Mouse (Mus musculus) activated CD4-positive, CD25-positive, alpha-beta regulatory T cell, adult 4 months (primary cell): ENCODE measurements around the gene Map3k12. TPM values are rescaled to one million over a fixed set of nuclear protein-coding genes. Genes with fewer than 3 reads are reported as not detected.
A peak's percentile ranks its signal among the peaks of the same experiment; 100 is the strongest.

Source experiments
- ATAC-seq: one replicate; pipeline ENCODE4 v1.8.0; 2017
- polyA plus RNA-seq, 2 experiments: library from polyadenylated mRNA; unstranded; fragments of 100-300 nt; shearing (Covaris generic); gene quantifications; one replicate each; pipeline ENCODE4 v1.2.1; 2017

The Map3k12 gene
- polyA plus RNA-seq, 2 experiments from 2014 or later = 5.5 to 6.2 TPM

GRCm38 (mm10) chr15:102519211-102520141, 2.6 kb upstream of the Map3k12 start:
- ATAC-seq = no peak

GRCm38 (mm10) chr15:102518859-102519201, 2.0 kb upstream of the Map3k12 start:
- ATAC-seq = no peak

DNA sequence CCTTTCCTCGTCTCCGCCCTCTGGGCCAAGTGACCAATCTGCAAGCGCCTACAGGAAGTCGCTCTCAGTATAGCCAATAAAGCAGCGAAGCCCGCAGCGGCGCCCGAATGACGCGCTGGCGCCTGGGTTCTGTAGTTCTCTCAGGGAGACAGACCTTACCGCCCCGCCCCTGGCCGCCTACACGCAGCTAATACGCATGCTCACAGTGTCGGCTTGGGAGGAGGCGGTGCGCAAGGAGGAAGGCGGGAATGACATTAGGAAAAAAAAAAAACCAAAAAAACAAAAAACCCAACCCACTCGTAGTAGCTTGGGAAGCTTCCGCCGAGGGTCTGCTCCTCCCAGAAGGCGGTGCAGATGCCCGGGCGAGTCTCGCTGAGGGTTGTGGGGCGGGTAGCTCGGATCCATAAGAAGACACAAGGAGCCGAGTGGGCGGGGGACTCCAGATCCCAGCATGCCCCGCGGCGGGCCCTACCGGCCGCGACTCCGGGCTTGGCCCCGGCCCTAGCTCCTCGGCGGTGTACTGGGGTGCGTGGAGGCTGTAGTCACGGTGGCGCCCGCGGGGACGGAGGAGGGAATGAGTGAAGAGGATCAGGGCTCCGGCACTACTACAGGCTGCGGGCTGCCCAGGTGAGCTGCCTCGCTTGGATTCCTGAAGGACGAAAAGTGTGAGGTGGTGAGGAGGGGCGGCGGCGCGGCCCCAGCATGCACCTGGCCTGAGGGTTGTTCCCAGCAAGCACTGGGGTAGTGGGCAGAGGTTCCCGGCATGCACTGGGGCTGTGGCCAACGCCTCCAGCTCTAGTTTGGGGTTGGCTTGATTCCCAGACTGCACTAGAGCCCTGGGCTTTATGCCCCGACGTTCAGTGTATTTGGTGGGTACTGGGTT, 1.4 kb upstream of the Map3k12 start, which contains the start of gene Tarbp2:
TSS of gene Tarbp2 (plus strand) at position 217 of the 883 bp plus-strand sequence.
- peak; percentile 89 for ATAC-seq

DNA sequence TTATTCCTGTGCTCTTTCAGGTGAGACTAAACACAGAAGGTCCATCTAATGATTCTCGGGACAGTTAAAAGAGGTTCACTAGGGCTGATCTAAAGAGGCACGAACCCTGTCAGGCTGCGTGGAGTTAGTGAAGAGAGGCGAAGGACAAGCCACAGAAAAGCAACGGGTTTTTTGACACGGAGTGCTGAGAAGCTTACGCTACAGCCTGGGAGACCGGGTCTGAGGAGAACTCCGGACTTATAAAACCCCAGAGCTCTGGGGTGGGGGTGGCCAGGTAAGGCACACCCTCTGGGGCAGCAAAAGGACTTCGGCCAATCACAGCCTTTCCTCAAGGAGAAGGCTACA, 739 bp upstream of the Map3k12 start:
- no peak for ATAC-seq

- ATAC-seq = no peak
Measured at GRCm38 (mm10) chr15:102516293-102516692, 571 bp downstream of the Map3k12 start.

- ATAC-seq = no peak
Measured at GRCm38 (mm10) chr15:102515791-102516190, 1.1 kb downstream of the Map3k12 start.

DNA sequence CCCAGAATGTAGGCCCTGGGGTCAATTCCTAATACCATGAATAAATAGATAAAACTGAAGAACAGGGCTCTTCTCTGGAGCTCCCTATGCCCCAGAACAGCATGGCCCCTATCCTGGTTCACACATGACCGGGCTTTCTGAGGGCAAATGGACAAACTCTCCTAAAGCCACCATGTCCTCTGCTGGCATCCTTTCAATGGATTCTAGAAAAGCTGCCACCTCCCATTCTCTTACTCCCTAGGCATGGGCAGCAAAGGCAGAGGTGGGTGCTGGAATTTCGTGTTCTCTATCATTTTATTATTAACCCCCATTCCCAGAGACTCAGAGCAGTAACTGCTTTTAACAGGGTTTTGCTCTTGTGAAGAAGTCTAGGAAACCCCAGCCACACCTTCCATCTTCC, 1.6 kb downstream of the Map3k12 start:
- no peak for ATAC-seq

- ATAC-seq = no peak
Measured at GRCm38 (mm10) chr15:102513004-102513403, 3.9 kb downstream of the Map3k12 start.

GRCm38 (mm10) chr15:102512471-102512870, 4.4 kb downstream of the Map3k12 start:
- ATAC-seq = no peak

DNA sequence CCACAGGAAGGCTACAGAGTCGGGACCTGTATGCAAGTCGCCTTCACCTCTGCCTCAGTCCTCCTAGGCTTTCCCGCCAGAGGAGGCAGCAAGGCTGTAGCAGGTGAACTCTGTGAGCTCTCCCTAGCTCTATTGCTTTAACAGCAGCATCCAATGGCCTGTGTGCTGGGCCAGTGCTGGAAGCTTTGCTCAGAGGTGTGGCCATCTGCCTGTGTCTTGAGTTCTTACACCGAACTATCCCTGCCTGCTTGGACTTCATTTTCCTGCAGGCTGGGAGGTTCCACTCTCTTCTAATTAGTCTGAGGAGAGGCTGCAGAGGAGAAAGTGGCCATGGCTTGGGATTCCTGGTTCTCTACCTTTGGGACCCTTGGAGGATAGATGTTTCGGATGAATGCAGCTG, 4.9 kb downstream of the Map3k12 start:
- no peak for ATAC-seq

DNA sequence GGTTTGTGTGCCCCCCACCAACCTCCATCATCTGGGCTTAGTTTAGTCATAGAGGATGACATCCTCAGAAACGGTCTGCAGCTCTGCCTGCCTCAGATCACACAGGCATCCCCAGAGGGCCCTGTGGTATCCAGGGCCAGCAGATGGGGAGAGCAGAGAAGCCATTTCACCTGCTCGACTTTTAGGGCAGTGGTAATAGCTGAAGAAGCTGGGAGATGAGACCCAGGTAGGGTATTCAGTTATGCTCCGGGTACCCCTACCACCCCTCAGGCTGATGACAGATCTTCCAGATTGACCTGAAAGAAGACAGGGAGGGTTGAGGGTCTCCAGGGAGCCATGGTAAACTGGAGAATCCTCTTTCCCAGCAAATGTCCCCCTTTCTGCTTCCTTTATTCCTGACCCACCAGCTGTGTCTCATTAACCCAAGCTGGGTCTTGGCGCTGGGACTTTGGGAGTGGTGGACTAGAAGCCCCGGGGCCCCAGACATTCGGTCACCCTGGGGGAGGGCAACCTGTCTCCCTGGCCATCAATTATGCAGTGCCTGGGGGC, 5.5 kb downstream of the Map3k12 start:
- ATAC-seq = no peak

DNA sequence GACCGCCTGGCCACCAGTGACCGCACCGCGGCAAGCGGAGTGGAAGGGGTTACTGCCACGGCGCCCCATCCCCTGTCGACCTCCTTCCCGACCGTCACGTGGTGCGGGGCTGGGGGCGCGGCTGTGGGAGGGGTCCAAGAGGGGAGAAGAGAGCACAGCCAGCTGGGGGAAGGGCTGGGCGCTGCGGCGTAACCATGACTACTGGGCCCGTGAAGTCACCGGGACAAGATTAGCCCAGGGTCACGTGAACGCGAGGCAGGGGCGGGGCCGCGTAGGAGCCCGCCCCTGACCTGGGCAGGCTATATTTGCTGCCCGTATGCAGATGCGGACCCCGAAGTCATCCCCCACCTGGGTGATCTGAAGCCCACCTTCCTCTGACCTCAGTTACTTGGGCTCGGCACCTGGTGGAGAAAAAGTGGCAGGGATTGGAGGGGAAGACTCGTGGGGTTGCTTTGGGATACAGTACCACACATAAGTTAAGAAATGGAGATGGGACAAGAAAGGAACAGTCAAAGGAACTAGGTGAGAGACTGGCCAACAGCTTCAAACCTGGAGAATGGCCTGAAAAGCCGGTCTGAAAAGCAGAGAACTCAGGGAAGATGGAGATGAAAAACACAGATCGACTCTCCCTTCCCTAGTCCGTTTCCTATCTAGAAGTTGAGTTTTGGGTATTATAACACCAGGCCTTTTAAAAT, 6.1 kb downstream of the Map3k12 start:
- ATAC-seq = peak; percentile 79

- ATAC-seq = no peak
Measured at GRCm38 (mm10) chr15:102510110-102510509, 6.8 kb downstream of the Map3k12 start.

- no peak for ATAC-seq
Measured at GRCm38 (mm10) chr15:102508336-102508735, 8.5 kb downstream of the Map3k12 start.

DNA sequence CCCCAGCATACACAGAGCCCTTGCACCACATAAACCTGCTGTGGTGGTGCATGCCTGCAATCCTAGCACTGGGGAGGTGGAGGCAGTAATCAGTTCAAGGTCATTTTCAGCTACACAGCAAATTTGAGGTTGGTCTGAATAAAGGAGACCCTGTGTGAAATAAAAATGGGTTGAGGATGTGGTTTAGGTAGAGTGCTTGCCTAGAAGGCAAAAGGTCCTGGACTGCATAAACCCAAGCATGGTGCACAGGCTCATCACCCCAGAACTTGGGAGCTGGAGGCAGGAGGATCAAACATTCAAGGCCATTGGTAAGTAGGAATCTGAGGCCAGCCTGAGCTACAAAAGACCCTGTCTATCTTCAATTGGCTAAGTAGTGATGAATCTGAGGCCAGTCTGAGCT, 9.3 kb downstream of the Map3k12 start:
- no peak for ATAC-seq

GRCm38 (mm10) chr15:102506864-102507263, 10.0 kb downstream of the Map3k12 start:
- no peak for ATAC-seq

GRCm38 (mm10) chr15:102506464-102506830, 10.4 kb downstream of the Map3k12 start:
- ATAC-seq = no peak

DNA sequence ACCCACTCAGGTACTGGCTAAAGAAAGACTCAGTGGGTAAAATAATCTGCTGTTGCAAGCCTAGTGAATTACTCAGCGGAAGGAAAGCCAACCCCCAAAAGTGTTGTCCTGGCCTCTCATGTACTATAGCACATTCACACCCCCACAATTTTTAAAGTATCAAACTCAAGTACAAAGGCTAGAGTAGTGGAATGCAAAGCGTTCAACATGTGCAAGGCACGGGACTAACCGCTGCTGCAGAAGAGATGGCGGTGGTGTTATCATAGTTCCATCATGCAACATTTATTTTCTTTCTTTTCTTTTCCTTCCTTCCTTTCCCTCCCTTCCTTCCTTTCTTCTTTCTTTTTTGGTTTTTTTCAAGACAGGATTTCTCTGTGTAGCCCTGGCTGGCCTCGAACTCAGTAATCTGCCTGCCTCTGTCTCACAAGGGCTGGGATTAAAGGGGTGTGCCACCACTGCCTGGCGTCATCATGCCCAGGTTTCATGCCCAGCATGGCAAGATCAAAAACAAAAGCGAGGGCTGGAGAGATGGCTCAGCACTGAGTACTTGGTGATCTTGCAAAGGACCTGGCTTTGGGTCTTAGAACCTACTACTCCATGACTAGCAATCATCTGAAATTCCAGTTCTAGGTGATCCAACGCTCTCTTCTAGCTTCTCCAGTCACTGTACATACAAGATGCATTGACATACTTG, 10.9 kb downstream of the Map3k12 start:
- no peak for ATAC-seq

DNA sequence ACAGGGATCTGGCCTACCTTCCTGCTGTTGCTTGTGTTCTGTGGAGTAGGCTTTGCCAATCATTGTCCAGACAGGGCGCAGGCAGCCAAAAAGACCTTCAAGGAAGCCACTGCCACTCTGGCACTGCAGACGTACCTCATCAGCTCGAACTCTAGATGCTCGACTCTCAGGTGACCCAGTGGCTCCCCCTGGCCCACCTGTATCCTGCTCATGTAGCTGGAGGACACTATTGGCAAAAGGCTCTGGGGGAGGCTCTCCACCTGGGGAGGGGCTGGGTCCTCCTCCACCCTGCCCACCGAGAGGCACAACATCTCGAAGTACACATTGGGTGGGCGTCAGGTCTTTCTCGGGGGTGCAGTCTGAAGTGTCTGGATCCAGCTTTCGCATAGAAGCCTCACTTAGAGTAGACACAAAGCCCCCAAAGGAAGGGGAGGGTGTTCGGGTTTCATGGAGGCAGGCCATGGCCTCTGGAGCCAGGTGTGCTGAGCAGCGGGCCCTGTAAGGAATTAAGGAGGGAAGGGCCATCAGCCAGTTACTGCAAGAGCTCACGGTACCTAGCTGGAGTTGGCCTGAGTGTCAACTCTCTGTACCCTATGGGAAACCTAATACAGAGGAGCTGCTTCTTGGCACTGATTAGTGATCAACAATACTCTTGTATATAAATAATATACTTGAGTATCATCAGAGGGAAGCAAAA, 11.6 kb downstream of the Map3k12 start:
- no peak for ATAC-seq

- no peak for ATAC-seq
Measured at GRCm38 (mm10) chr15:102503924-102504782, 12.7 kb downstream of the Map3k12 start.
